Comparison of ENCODE assay signal across 1 mouse cellular context in the genomic region with DNA sequence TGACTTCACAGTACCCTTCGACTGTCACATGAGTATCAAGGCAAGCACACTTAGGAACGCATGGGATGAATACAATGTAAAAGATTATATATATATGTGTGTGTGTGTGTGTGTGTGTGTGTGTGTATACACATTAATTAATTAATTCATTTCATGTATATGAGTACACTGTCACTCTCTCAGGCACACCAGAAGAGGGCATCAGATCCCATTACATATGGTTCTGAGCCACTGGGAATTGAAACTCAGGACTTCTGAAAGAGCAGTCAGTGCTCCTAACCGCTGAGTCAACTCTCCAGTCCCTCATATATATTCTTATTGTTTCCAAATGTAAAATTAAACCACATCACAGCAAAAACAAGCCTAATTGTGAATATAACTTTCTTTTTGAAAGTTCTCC.
TF ChIP-seq lines count a peak whose summit lies in the region.

No protein-coding gene starts in this region.

TF ChIP-seq in CH12.LX, 34 proteins besides CTCF, POLR2A, EP300 and RAD21 (continued from another document):
- TF ChIP-seq MXI1 (IDR thresholded peaks at IDR 0.05; ENCODE audit: low read depth, low read length), result no peak
